Mouse (Mus musculus): Measurements from ENCODE around the gene A430005L14Rik. TPM values are rescaled to one million over a fixed set of nuclear protein-coding genes. Genes with fewer than 3 reads are reported as not detected.

A430005L14Rik gene
- polyA plus RNA-seq, 1 experiment from 2014 or later, result 96.1 TPM

DNA sequence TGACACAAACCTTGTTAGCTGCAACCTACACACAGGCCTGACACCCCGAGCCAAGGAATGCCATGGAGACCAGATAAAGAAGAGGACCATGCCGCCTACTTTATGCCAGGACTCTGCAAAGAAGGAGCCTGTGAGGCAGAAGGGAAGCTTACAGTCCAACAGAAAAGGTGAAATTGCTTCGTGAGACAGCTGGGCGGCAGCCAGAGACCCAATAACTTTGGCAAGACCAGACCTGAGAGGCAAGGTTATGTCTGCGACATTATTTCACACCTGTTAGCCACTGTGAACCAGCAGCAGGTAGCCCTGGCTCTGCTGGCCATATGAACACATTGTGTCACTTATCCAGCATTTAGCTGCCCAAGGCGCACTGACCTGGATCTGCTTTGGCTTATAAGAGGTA lies 11.3 kb upstream of the A430005L14Rik start:
- ATAC-seq (ENCODE audit: low FRiP score, low read depth), result no peak
- Histone ChIP-seq H3K27me3 (peaks cover 66% of the 10 kb centered on the region), H3K9ac (replicated peaks) (no peak overlapping the region), H3K9me3 (no peaks in the 10 kb centered on the region), H3K4me1 (peaks cover 5% of the 10 kb centered on the region), H3K27ac (replicated peaks) (no peak overlapping the region), H3K36me3 (no peaks in the 10 kb centered on the region), H3K4me3 (no peak overlapping the region), H3K4me2 (replicated peaks) (no peak overlapping the region)
- 86% methylated on average over 6 of the region's 6 CpGs for WGBS

DNA sequence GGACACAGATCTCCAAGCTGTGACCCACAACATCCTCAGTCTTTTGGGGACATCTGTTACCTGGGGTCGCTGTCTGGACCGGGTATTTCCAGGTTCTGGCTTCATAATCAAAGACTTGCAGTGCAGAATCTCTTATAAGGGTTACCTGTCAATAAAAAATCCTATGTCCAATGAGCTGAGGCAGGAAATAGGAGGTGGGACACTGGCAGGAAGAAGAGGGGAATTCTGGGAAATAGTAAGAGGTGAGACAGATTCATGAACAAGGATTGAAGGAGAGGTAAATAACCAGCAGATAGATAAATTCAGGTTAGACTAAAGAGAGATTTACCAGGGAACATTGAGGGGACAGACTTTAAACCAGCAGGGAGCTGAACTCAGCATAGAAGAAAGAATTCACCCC lies 6.7 kb upstream of the A430005L14Rik start:
- no peak for ATAC-seq (ENCODE audit: low FRiP score, low read depth)
- H3K27me3 ChIP-seq, result peaks cover 54% of the 10 kb centered on the region
- H3K27ac ChIP-seq (replicated peaks), result no peak overlapping the region
- H3K4me3 ChIP-seq, result no peak overlapping the region
- H3K4me1 ChIP-seq, result peaks cover 13% of the 10 kb centered on the region; the same call in 1 of the 2 replicates
- no peaks in the 10 kb centered on the region for H3K9me3 ChIP-seq
- no peak overlapping the region for H3K9ac ChIP-seq (replicated peaks)
- 67% methylated on average over 2 of the region's 2 CpGs for WGBS
- H3K36me3 ChIP-seq, result no peaks in the 10 kb centered on the region
- no peak overlapping the region for H3K4me2 ChIP-seq (replicated peaks)

DNA sequence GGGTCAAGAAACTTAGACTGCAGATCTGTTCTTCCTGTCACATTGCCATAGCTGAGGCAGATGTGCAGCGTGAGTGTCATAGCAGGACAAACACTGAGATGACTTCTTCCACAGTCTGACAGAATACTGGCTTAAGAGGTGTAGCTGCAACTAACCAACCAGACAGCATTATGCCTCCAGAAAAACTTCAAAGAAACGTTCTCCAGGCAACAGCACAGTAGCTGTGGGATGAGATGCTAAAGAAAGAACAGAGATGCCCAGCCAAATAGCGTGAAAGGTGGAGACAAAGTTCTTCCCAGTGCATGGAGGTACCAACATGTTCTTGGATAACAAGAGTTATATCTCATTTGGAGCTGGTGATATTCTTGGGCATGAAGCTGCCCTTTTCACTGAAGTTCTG lies 5.9 kb upstream of the A430005L14Rik start:
- H3K4me1 ChIP-seq, result peaks cover 13% of the 10 kb centered on the region; the same call in 1 of the 2 replicates
- no peak overlapping the region for H3K27ac ChIP-seq (replicated peaks)
- H3K9ac ChIP-seq (replicated peaks), result no peak overlapping the region
- ATAC-seq (ENCODE audit: low FRiP score, low read depth), result no peak
- 63% methylated on average over 3 of the region's 3 CpGs for WGBS
- no peaks in the 10 kb centered on the region for H3K36me3 ChIP-seq
- H3K4me2 ChIP-seq (replicated peaks), result no peak overlapping the region
- no peak overlapping the region for H3K4me3 ChIP-seq
- peaks cover 49% of the 10 kb centered on the region for H3K27me3 ChIP-seq
- no peaks in the 10 kb centered on the region for H3K9me3 ChIP-seq

DNA sequence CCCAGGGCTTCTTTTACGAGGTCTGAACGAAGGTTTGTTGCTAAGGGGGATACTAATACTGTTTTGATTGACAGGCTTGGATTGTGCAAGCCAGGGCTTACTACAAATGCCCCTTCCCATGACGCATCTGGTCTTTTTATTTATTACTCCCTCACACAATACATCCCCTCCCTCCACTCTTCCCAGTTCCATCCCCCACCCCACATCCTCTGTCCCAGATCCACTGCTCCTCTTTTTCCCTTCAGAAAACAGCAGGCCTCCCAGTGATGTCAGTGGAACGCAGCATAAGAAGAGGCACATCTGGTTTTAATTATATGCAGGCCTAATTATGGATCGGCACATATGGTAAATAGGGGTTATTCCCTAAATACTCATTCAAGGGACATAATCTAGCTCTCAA lies 5.3 kb upstream of the A430005L14Rik start:
- ATAC-seq (ENCODE audit: low FRiP score, low read depth), result peak; percentile 55; the same call in 1 of the 2 replicates
- 25% methylated on average over 5 of the region's 5 CpGs for WGBS
- H3K27ac ChIP-seq (replicated peaks), result 0 out of 2 replicates have a peak overlapping the region, but pooled peaks have one; percentile 26

DNA sequence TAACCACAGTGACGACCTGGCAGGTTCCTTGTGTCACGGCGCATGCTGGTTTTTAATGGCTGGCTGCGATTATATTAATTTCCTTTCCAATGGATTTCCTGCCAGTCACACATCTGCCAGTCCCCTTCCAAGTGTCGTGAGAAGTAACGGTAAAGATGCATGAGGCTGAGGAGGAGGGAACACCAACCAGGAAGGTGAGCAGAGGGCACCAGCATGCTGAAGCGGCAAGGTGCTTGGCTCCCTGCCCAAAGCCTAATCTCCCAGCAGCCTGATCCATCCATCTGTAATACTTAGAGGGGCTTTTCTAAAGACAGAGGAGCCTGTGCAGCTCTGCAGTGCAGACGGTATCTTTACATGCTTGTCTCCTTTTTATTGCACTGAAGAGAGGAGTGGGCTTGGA lies 1.4 kb upstream of the A430005L14Rik start:
- WGBS, result 92% methylated on average over 8 of the region's 8 CpGs
- Histone ChIP-seq H3K9ac (replicated peaks) (no peak overlapping the region), H3K27ac (replicated peaks) (no peak overlapping the region), H3K4me1 (peaks cover 35% of the 10 kb centered on the region), H3K4me3 (no peak overlapping the region), H3K27me3 (peaks cover 20% of the 10 kb centered on the region), H3K9me3 (no peaks in the 10 kb centered on the region), H3K36me3 (peaks cover 13% of the 10 kb centered on the region), H3K4me2 (replicated peaks) (no peak overlapping the region)
- no peak for ATAC-seq (ENCODE audit: low FRiP score, low read depth)

More for the DNA sequence above, 5.3 kb upstream of the A430005L14Rik start:
- Histone ChIP-seq H3K9ac (replicated peaks) (no peak overlapping the region), H3K27me3 (peaks cover 44% of the 10 kb centered on the region), H3K4me2 (replicated peaks) (no peak overlapping the region), H3K36me3 (no peaks in the 10 kb centered on the region), H3K9me3 (no peaks in the 10 kb centered on the region), H3K4me3 (no peak overlapping the region), H3K4me1 (peaks cover 18% of the 10 kb centered on the region; the same call in 1 of the 2 replicates)

DNA sequence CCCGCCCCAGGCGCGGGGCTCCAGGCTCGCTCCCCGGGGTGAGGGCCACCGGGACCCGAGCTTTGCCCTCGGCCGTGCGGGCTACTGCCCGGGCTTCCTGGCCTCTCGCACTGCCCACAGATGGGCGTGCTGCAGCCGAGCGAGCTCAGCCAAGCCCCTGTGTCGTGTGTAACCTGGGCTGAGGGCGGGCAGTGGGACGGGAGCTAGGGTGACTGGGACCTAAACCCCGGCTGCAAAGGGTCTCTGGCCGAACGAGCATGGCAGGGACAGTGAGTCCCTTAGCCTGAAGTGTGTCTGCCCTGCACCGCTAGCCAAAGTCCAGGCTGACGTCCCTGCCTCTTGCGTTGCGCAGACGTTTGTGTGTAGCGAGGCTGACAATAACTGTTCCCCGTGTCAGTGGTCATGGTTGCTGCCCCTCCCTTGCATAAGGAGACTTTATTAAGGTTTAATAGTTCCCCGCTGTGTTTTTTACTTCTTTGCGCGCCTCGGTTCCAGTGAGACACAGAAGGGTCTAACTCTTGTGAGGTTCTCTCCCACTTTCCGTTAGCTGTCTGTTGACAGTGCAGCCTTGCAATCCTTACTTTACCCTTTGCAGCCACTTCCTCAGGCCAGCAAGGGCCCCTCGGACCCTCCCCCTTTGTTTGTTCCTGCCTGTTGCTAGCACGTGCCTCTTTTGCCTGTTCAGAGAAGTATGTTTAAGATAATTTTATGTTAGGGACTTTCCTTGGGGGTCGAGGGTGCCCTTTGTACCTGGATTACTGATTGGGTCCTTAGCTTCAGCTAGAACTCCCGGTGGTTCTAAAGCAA lies 610 bp downstream of the A430005L14Rik start:
- H3K27me3 ChIP-seq, result peaks cover 20% of the 10 kb centered on the region
- H3K4me1 ChIP-seq, result peaks cover 22% of the 10 kb centered on the region
- peak overlapping the region; percentile 88 for H3K4me2 ChIP-seq (replicated peaks)
- peak overlapping the region; percentile 92 for H3K9ac ChIP-seq (replicated peaks)
- H3K36me3 ChIP-seq, result peaks cover 32% of the 10 kb centered on the region
- ATAC-seq (ENCODE audit: low FRiP score, low read depth), result peak; percentile 72
- peak overlapping the region; percentile 85 for H3K4me3 ChIP-seq
- whole genome bisulfite sequencing, result under 1% methylated on average over 37 of the region's 37 CpGs
- no peaks in the 10 kb centered on the region for H3K9me3 ChIP-seq
- H3K27ac ChIP-seq (replicated peaks), result peak overlapping the region; percentile 82

DNA sequence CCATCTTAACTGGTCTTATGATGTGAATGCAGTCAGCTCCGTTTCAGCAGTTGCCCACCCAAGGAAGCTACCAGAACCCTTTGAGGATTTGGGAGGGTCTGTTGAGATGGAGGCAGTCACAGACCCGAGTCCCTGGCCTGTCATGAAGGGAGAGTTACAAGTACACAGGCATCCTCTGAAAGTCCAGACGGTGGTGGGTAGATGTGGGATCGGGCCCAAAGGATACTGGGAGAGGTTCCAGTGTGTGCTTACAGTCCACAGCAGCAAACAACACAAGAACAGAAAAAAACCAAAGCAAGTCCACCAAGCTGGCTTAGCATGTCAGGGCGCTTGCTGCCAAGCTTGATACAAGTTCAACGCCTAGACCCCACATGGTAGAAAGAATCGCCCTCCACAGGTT lies 5.6 kb downstream of the A430005L14Rik start:
- Histone ChIP-seq H3K4me2 (replicated peaks) (no peak overlapping the region), H3K9me3 (no peaks in the 10 kb centered on the region), H3K9ac (replicated peaks) (no peak overlapping the region; the same call in 1 of the 2 replicates), H3K4me1 (peaks cover 15% of the 10 kb centered on the region), H3K27ac (replicated peaks) (no peak overlapping the region), H3K4me3 (no peak overlapping the region), H3K27me3 (no peaks in the 10 kb centered on the region), H3K36me3 (peaks cover 65% of the 10 kb centered on the region)
- WGBS, result 84% methylated on average over 7 of the region's 7 CpGs
- no peak for ATAC-seq (ENCODE audit: low FRiP score, low read depth)

DNA sequence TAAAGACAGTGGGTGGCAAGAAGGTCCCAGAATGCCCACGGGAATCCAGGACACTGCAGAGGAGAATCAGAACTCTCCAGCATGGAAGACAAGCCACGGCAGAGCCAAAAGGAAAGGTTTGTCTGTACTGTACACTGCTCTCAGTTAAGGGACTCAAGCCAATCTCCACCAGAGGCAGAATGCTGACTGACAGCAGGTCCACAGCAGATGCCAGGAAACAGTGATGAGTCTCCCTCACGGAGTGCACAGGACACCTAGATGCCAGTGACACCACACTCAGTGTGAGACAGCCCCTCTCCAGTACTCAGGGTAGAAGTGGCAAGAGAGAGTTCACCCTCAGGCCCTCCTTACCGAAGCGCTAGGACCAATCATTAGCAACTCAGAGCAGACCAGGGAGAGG lies 9.6 kb downstream of the A430005L14Rik start:
- H3K27ac ChIP-seq (replicated peaks), result no peak overlapping the region
- no peak overlapping the region for H3K9ac ChIP-seq (replicated peaks)
- WGBS, result 89% methylated on average over 5 of the region's 5 CpGs
- no peaks in the 10 kb centered on the region for H3K27me3 ChIP-seq
- no peaks in the 10 kb centered on the region for H3K4me1 ChIP-seq
- H3K36me3 ChIP-seq, result peaks cover 73% of the 10 kb centered on the region
- no peak overlapping the region for H3K4me2 ChIP-seq (replicated peaks)
- H3K4me3 ChIP-seq, result no peak overlapping the region
- no peaks in the 10 kb centered on the region for H3K9me3 ChIP-seq
- no peak for ATAC-seq (ENCODE audit: low FRiP score, low read depth)

DNA sequence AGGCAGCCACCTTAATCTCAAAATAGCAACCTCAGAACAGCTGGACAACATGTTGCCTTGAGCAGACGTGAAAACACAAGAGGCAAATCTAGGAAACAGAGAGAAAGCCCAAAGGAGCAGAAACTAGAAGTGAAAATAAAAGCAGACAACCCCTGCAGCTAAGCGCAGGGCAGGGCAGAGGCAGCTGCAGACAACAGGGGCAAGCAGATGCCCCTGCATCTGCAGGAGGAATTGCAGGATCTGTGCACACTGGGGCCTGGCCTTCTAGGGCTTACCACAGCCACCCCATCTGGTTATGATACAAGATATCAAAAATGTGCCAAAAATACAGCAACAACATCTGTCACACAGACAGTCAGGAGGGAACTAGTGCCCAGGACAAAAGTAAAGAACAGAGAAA lies 10.5 kb downstream of the A430005L14Rik start:
- Histone ChIP-seq H3K4me2 (replicated peaks) (no peak overlapping the region), H3K4me1 (no peaks in the 10 kb centered on the region), H3K4me3 (no peak overlapping the region), H3K27ac (replicated peaks) (no peak overlapping the region), H3K36me3 (peaks cover 65% of the 10 kb centered on the region), H3K27me3 (no peaks in the 10 kb centered on the region), H3K9ac (replicated peaks) (no peak overlapping the region), H3K9me3 (no peaks in the 10 kb centered on the region)
- ATAC-seq (ENCODE audit: low FRiP score, low read depth), result no peak
- 89% methylated on average over 2 of the region's 2 CpGs for WGBS

DNA sequence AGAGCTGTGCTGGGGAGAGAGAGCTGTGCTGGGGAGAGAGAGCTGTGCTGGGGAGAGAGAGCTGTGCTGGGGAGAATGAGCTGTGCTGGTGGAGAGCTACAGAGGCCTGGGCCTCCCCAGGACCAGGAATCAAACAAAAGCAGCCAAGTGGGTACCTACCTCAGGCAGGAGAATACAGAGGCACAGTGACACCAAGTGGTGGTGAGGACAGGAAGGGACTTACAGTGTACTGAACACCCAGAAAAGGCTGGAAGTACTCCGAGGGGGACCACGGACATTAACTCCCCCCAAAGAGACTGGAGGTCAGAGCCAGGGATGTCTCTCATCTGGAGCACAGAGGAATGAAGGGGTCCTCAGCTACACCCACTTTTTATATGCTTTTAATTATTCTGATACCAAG lies 11.0 kb downstream of the A430005L14Rik start:
- peaks cover 59% of the 10 kb centered on the region for H3K36me3 ChIP-seq
- no peak overlapping the region for H3K9ac ChIP-seq (replicated peaks)
- H3K4me2 ChIP-seq (replicated peaks), result no peak overlapping the region
- 82% methylated on average over 2 of the region's 2 CpGs for WGBS
- no peaks in the 10 kb centered on the region for H3K4me1 ChIP-seq
- H3K27me3 ChIP-seq, result no peaks in the 10 kb centered on the region
- no peak overlapping the region for H3K27ac ChIP-seq (replicated peaks)
- no peak overlapping the region for H3K4me3 ChIP-seq
- no peak for ATAC-seq (ENCODE audit: low FRiP score, low read depth)
- H3K9me3 ChIP-seq, result no peaks in the 10 kb centered on the region

DNA sequence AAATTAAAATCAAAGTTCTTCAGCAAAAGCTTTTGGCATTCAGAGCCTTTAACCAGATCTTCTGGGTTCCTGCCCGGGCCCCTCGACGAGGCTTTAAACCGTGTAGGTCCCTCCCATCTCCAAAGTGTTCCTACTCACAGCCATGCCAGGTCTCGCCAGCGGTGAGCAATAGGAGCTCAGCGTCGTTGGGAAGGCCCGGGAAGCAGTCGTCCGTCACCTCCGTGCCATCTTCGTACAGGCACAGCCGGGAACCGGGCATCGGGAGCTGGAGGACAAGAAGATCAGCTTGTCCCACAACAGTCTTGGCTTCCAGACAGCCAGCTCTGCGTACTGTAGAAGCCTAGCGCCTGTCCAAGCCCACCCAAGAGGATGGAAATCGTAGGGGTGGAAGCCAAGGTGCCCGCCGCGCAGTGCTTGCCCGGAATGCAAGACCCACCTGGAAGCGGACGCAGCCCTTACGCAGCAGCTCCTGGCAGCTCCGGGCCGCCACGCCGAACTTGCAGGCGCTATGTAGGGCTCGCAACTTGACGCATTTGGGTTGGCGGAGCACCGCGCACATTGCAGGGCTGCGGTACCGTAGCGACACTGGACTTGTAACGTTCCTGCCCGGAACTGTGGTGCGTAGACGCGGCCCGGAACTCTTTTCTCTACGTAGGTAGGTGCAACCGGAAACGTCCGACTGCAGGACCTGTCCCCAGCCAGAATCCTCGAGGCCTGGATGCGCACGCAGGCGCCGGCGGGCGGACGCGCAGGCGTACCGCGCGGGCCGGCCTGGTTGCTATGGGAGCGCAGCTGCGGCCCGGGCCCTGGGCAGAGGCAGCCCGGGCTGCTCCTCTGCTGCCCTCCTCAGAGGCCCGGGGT lies 17.6 kb downstream of the A430005L14Rik start, which contains the start of the genes Dffb and Cep104:
Dffb (minus strand) TSS at position 696 of the 861 bp plus-strand sequence.
Cep104 (plus strand) TSS at position 764 of the 861 bp plus-strand sequence.
- peak within 1 kb of the TSS; percentile 97 for H3K4me2 ChIP-seq (replicated peaks)
- no peaks in the 10 kb centered on the region for H3K9me3 ChIP-seq
- H3K4me3 ChIP-seq, result peak within 1 kb of the TSS; percentile 94
- WGBS, result 2% methylated on average over 68 of the region's 68 CpGs
- H3K9ac ChIP-seq (replicated peaks), result peak within 1 kb of the TSS; percentile 89
- peaks cover 32% of the 10 kb centered on the region for H3K36me3 ChIP-seq
- H3K27me3 ChIP-seq, result no peaks in the 10 kb centered on the region
- H3K4me1 ChIP-seq, result peaks cover 22% of the 10 kb centered on the region
- ATAC-seq (ENCODE audit: low FRiP score, low read depth), result peak; percentile 98
- peak within 1 kb of the TSS; percentile 77 for H3K27ac ChIP-seq (replicated peaks)

DNA sequence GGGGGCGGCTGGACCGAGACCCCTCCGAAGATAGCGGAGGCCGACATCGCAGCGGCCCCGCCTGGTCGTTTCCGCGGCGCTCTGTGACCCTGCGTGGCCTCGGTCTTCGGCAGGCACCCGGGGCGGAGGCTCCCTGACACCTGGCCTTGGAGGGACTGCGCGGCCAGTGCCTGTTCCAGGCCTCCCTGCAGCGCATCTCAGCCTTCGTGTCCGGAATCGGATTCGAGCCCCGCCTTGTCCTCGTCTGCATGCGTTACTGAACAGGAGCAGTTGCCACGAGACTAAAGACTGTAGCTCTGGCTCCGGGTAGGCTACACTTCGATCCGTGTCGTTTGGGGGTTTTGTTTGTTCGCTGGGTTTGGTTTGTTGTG lies 18.2 kb downstream of the A430005L14Rik start:
- WGBS, result under 1% methylated on average over 31 of the region's 33 CpGs
- ATAC-seq (ENCODE audit: low FRiP score, low read depth), result peak; percentile 76
- peaks cover 33% of the 10 kb centered on the region for H3K36me3 ChIP-seq

More for the DNA sequence above, 18.2 kb downstream of the A430005L14Rik start:
- H3K4me3 ChIP-seq, result peak overlapping the region; percentile 94
- no peaks in the 10 kb centered on the region for H3K27me3 ChIP-seq
- peak overlapping the region; percentile 77 for H3K27ac ChIP-seq (replicated peaks)
- peak overlapping the region; percentile 89 for H3K9ac ChIP-seq (replicated peaks)
- H3K4me1 ChIP-seq, result peaks cover 22% of the 10 kb centered on the region
- peak overlapping the region; percentile 97 for H3K4me2 ChIP-seq (replicated peaks)
- no peaks in the 10 kb centered on the region for H3K9me3 ChIP-seq
